Mouse (Mus musculus) lung, embryonic 15.5 days (tissue): ENCODE data around the gene Pde6c. TPM values are rescaled to one million over a fixed set of nuclear protein-coding genes. Genes with fewer than 3 reads are reported as not detected.
A peak's percentile ranks its signal among the peaks of the same experiment; 100 is the strongest.

ENCODE experiments used
- ATAC-seq: fragments of 200-750 bp; cut with Nextera tagmentation; 2 replicates; pipeline ENCODE4 v1.8.0; 2017; ENCODE audit warnings: moderate number of reproducible peaks, borderline replicate concordance; ENCODE audit not compliant: low FRiP score, low TSS enrichment; ENCODE audit errors: extremely low read depth
- H3K27ac ChIP-seq: fragments of 300-500 bp; sonication (generic); 2 replicates; pipeline ENCODE4 v1.5.1; 2015; ENCODE audit warnings: moderate library complexity, mild to moderate bottlenecking, inconsistent platforms
- H3K27me3 ChIP-seq: fragments of 300-500 bp; sonication (generic); 2 replicates; pipeline ENCODE4 v1.6.1; 2015; ENCODE audit warnings: inconsistent platforms
- H3K36me3 ChIP-seq: fragments of 300-500 bp; sonication (generic); 2 replicates; pipeline ENCODE4 v1.6.1; 2015; ENCODE audit warnings: inconsistent platforms
- H3K4me1 ChIP-seq: fragments of 300-500 bp; sonication (generic); 2 replicates; pipeline ENCODE4 v1.6.1; 2015; ENCODE audit warnings: inconsistent platforms
- H3K4me2 ChIP-seq: fragments of 300-500 bp; sonication (generic); 2 replicates; pipeline ENCODE4 v1.6.1; 2015; ENCODE audit warnings: inconsistent platforms, mild to moderate bottlenecking, moderate library complexity
- H3K4me3 ChIP-seq: fragments of 300-500 bp; sonication (generic); 2 replicates; pipeline ENCODE4 v1.5.1; 2015; ENCODE audit warnings: mild to moderate bottlenecking, inconsistent platforms
- H3K9ac ChIP-seq: fragments of 300-500 bp; sonication (generic); 2 replicates; pipeline ENCODE4 v1.6.1; 2015; ENCODE audit warnings: inconsistent platforms
- H3K9me3 ChIP-seq: fragments of 300-500 bp; sonication (generic); 2 replicates; pipeline ENCODE4 v1.6.1; 2016; ENCODE audit warnings: inconsistent platforms
- WGBS: fragments of 180-500 bp; shearing (Covaris S2); methylation state at CpG from one replicate; pipeline ENCODE4 v1.1.7; 2015; 5-methylcytosine and 5-hydroxymethylcytosine counted together
- polyA plus RNA-seq: library from polyadenylated mRNA; unstranded; fragments of >200 nt; fragmentation: Nextera tagmentation; extraction: Ambion mirVana; gene quantifications from 2 replicates; pipeline ENCODE4 v1.2.1, GENCODE M21; 2015

Pde6c gene
- polyA plus RNA-seq, 1 experiment from 2014 or later, result not detected

- no peak for ATAC-seq
- WGBS, result 74% methylated on average over 21 of the region's 21 CpGs
- H3K27me3 ChIP-seq, result no peaks in the 10 kb centered on the region
- H3K9ac ChIP-seq, result no peak overlapping the region
- H3K9me3 ChIP-seq, result no peaks in the 10 kb centered on the region
- no peak overlapping the region for H3K27ac ChIP-seq
- no peaks in the 10 kb centered on the region for H3K4me1 ChIP-seq
- H3K4me3 ChIP-seq, result no peak overlapping the region
- H3K4me2 ChIP-seq, result no peak overlapping the region
- no peaks in the 10 kb centered on the region for H3K36me3 ChIP-seq
These were observed 29.2 kb downstream of the Pde6c start for GRCm38 (mm10) chr19:38161648-38162354.

DNA sequence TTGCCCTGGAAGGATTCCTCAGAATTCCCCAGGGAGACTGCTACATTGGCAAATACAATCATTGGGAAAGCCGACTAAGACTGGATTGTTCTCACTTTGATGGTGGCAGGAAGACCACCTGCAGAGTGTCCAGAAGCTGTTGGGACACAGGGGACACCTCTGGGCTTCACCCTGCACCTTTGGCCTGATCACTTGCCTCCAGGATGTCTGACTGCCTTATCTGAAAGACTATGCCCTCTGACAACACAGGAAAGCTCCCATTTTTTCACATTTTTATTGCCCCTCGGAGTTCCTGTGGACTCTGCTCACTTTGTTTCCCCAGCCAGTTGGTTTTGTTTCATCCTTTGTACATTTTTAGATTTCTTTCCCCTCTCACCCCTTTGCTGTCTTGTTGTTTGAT, 32.1 kb downstream of the Pde6c start:
- no peak for ATAC-seq
- H3K9me3 ChIP-seq, result no peaks in the 10 kb centered on the region
- no peak overlapping the region for H3K9ac ChIP-seq
- WGBS, result 43% methylated on average over 2 of the region's 2 CpGs
- no peaks in the 10 kb centered on the region for H3K4me1 ChIP-seq
- no peak overlapping the region for H3K27ac ChIP-seq
- H3K27me3 ChIP-seq, result no peaks in the 10 kb centered on the region
- no peak overlapping the region for H3K4me2 ChIP-seq
- no peak overlapping the region for H3K4me3 ChIP-seq
- H3K36me3 ChIP-seq, result no peaks in the 10 kb centered on the region

DNA sequence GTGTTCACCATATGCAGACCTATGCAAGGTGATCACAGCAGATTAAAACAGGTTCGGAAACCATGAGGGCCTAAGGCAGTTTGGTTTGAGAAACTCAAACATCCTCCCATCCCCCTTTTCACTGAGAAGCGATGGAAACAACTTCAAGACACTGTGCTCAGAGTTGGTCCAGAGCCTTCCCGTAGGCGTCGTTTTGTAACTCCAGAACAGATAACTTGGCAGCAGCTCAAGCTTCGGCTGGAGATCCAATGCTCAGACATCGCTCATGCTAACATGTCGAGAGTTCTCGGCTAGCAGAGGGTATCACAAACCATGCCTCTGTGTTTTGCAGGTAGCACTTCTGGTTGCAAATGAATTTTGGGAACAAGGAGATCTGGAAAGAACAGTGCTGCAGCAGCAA, 47.1 kb downstream of the Pde6c start:
- no peak for ATAC-seq
- no peak overlapping the region for H3K9ac ChIP-seq
- no peak overlapping the region for H3K4me2 ChIP-seq
- H3K36me3 ChIP-seq, result no peaks in the 10 kb centered on the region
- H3K27me3 ChIP-seq, result no peaks in the 10 kb centered on the region
- 77% methylated on average over 9 of the region's 9 CpGs for WGBS
- H3K4me1 ChIP-seq, result no peaks in the 10 kb centered on the region
- H3K4me3 ChIP-seq, result no peak overlapping the region
- H3K27ac ChIP-seq, result no peak overlapping the region
- no peaks in the 10 kb centered on the region for H3K9me3 ChIP-seq

DNA sequence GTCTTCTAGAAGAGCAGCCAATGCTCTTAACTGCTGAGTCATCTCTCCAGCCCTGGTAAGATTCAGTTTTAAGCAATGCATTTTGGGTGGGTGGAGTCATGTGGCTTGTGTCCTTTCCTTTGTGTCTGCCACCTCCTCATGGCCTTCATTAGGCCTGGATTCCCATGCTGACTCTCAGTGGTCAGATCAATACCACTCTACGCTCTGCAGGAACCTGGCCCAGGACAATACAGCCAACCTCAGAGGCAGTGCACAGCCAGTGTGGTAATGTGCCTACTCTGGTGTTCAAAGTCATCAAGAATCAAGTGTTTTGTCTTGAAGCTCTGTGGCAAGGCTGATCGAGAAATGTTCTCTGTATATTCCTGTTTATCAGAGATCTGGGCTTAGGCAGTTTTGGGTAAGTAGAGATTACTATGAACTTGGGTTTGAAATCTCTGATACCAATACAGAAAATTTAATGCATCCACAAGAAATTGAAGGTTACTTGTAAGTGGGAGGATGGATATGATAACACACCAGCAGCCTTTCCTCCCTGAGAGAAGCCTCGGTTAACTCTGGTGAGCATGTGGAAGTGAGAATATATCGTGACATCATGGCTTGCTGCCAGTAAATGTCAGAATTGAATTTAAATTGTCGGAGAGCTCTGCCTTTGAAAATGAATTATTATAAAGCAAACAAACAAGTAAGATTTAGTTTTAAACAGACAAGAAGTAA, 54.2 kb downstream of the Pde6c start:
- no peaks in the 10 kb centered on the region for H3K9me3 ChIP-seq
- no peaks in the 10 kb centered on the region for H3K4me1 ChIP-seq
- no peak overlapping the region for H3K27ac ChIP-seq
- no peak for ATAC-seq
- no peaks in the 10 kb centered on the region for H3K27me3 ChIP-seq
- 76% methylated on average over 5 of the region's 5 CpGs for WGBS
- no peak overlapping the region for H3K9ac ChIP-seq
- H3K4me3 ChIP-seq, result no peak overlapping the region
- H3K4me2 ChIP-seq, result no peak overlapping the region
- no peaks in the 10 kb centered on the region; the same call in 1 of the 2 replicates for H3K36me3 ChIP-seq

- H3K4me1 ChIP-seq, result no peaks in the 10 kb centered on the region
- no peak overlapping the region for H3K4me3 ChIP-seq
- no peak for ATAC-seq
- no peak overlapping the region for H3K9ac ChIP-seq
- H3K4me2 ChIP-seq, result no peak overlapping the region
- no peaks in the 10 kb centered on the region; the same call in 1 of the 2 replicates for H3K36me3 ChIP-seq
- no peaks in the 10 kb centered on the region for H3K27me3 ChIP-seq
- H3K27ac ChIP-seq, result no peak overlapping the region
- no peaks in the 10 kb centered on the region for H3K9me3 ChIP-seq
- WGBS, result 84% methylated on average over 2 of the region's 2 CpGs
These were observed 54.7 kb downstream of the Pde6c start for GRCm38 (mm10) chr19:38187345-38187680.

- Histone ChIP-seq H3K4me3 (no peak overlapping the region), H3K9me3 (no peaks in the 10 kb centered on the region), H3K4me1 (no peaks in the 10 kb centered on the region), H3K9ac (no peak overlapping the region), H3K4me2 (no peak overlapping the region), H3K36me3 (no peaks in the 10 kb centered on the region; the same call in 1 of the 2 replicates), H3K27ac (no peak overlapping the region), H3K27me3 (no peaks in the 10 kb centered on the region)
- 79% methylated on average over 3 of the region's 3 CpGs for WGBS
- ATAC-seq, result no peak
These were observed 58.0 kb downstream of the Pde6c start for GRCm38 (mm10) chr19:38190606-38191005.

DNA sequence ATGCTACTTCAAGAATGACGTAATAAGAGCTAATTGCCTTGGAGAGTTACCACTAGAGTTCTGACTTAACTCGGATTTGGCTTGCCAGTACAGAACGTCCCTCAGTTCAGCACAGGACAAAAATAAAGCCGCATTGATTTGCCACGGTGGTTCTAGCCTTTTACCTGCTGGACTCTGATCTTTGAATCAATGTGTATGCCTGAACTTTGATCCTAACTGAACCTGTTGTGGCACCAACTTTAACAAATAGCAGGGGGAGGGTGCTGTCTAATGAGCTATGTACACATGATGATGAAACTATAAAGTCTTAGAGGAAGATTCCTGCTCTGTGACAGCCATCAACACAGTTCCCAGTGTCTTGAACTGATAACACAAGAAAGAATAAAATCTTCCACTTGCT, 58.9 kb downstream of the Pde6c start:
- WGBS, result 73% methylated on average over 5 of the region's 5 CpGs

GRCm38 (mm10) chr19:38195245-38195644, 62.7 kb downstream of the Pde6c start:
- no peak for ATAC-seq

More for the DNA sequence above, 58.9 kb downstream of the Pde6c start:
- Histone ChIP-seq H3K9ac (no peak overlapping the region), H3K36me3 (no peaks in the 10 kb centered on the region; the same call in 1 of the 2 replicates), H3K4me2 (no peak overlapping the region), H3K27me3 (no peaks in the 10 kb centered on the region), H3K9me3 (no peaks in the 10 kb centered on the region), H3K27ac (no peak overlapping the region), H3K4me3 (no peak overlapping the region), H3K4me1 (no peaks in the 10 kb centered on the region)
- ATAC-seq, result no peak

GRCm38 (mm10) chr19:38198731-38199130, 66.2 kb downstream of the Pde6c start:
- H3K4me1 ChIP-seq, result no peaks in the 10 kb centered on the region
- no peak overlapping the region for H3K4me3 ChIP-seq
- H3K36me3 ChIP-seq, result peaks cover 11% of the 10 kb centered on the region
- H3K4me2 ChIP-seq, result no peak overlapping the region
- WGBS, result 81% methylated on average over 5 of the region's 5 CpGs
- H3K9me3 ChIP-seq, result no peaks in the 10 kb centered on the region
- no peak overlapping the region for H3K9ac ChIP-seq
- ATAC-seq, result no peak
- H3K27me3 ChIP-seq, result no peaks in the 10 kb centered on the region
- no peak overlapping the region for H3K27ac ChIP-seq

More at GRCm38 (mm10) chr19:38195245-38195644, 62.7 kb downstream of the Pde6c start:
- 89% methylated on average over 4 of the region's 4 CpGs for WGBS
- Histone ChIP-seq H3K27ac (no peak overlapping the region), H3K9me3 (no peaks in the 10 kb centered on the region), H3K4me1 (no peaks in the 10 kb centered on the region), H3K4me3 (no peak overlapping the region), H3K9ac (no peak overlapping the region), H3K4me2 (no peak overlapping the region), H3K27me3 (no peaks in the 10 kb centered on the region), H3K36me3 (peaks cover 4% of the 10 kb centered on the region)

- Histone ChIP-seq H3K9ac (no peak overlapping the region), H3K9me3 (no peaks in the 10 kb centered on the region), H3K4me1 (no peaks in the 10 kb centered on the region), H3K27ac (no peak overlapping the region), H3K4me3 (no peak overlapping the region), H3K36me3 (peaks cover 10% of the 10 kb centered on the region), H3K4me2 (no peak overlapping the region), H3K27me3 (no peaks in the 10 kb centered on the region)
- ATAC-seq, result no peak
- WGBS, result 46% methylated on average over 9 of the region's 9 CpGs
These were observed 74.1 kb downstream of the Pde6c start for GRCm38 (mm10) chr19:38206669-38207068.

DNA sequence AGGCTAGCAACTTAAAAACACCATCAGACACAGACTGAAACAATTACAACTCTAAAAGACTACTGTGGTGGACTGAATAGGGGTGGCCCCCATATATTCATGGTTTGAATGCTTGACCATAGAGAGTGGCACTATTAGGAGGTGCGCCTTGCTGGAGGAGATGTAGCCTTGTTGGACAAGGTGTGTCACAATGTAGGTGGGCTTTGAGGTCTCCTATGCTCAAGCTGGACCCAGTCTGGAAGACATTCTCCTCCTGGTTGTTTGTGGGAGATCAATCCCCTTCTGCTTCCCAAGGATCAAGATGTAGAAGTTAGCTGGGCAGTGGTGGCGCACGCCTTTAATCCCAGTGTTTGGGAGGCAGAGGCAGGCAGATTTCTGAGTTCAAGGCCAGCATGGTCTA, 85.1 kb downstream of the Pde6c start:
- ATAC-seq, result no peak
- H3K4me3 ChIP-seq, result no peak overlapping the region
- H3K9ac ChIP-seq, result no peak overlapping the region
- H3K4me2 ChIP-seq, result no peak overlapping the region
- H3K9me3 ChIP-seq, result no peaks in the 10 kb centered on the region
- H3K36me3 ChIP-seq, result peaks cover 28% of the 10 kb centered on the region
- no peak overlapping the region for H3K27ac ChIP-seq
- 0 out of 2 replicates have a peak, but pooled peaks cover 1% of the 10 kb centered on the region for H3K4me1 ChIP-seq
- WGBS, result 99% methylated on average over 3 of the region's 3 CpGs
- no peaks in the 10 kb centered on the region for H3K27me3 ChIP-seq

DNA sequence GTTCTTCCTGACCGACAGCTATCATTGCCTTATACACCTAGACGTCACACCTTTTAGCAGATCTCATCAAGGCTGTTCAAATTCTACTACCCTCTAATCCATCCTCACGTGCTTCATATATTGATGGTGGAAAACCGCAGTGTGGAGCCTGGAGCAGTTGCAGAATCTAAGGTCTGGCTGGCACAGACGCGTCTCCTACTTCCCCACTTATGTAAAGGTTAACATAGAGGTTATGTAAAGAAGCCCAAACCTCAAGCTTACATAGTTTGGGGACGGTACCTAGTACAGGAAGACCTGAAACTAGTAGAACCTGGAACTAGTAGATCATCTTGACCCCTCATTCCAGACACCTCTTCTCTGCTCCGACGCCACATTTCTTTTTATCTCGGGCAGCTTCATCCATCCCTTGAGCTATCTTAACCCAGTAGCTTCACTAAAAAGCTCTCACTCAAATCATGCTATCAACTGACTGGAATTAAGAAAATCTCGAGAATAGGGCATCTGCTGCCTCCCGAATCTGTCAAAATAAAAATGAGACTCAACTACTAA, 90.8 kb downstream of the Pde6c start:
- Histone ChIP-seq H3K9me3 (no peaks in the 10 kb centered on the region), H3K4me3 (peak overlapping the region; percentile 86), H3K27me3 (no peaks in the 10 kb centered on the region), H3K4me1 (peaks cover 12% of the 10 kb centered on the region; the same call in 1 of the 2 replicates), H3K36me3 (peaks cover 8% of the 10 kb centered on the region), H3K27ac (peak overlapping the region; percentile 88), H3K9ac (peak overlapping the region; percentile 80), H3K4me2 (peak overlapping the region; percentile 83)
- WGBS, result 7% methylated on average over 12 of the region's 12 CpGs
- 0 out of 2 replicates have a peak, but pooled peaks have one; percentile 47 for ATAC-seq
